Mouse (Mus musculus) G1E (cell line): ENCODE results near the gene Olfr558.

Experiments used
- CTCF ChIP-seq: IDR thresholded peaks from 2 replicates; pipeline ENCODE4 v1.5.1; 2012; ENCODE audit warnings: low read depth, low read length, inconsistent platforms, mixed read lengths
- GATA1 ChIP-seq: IDR thresholded peaks from 2 replicates; pipeline ENCODE4 v1.6.1; 2012; ENCODE audit warnings: borderline replicate concordance, low read length, inconsistent platforms, mixed read lengths

DNA sequence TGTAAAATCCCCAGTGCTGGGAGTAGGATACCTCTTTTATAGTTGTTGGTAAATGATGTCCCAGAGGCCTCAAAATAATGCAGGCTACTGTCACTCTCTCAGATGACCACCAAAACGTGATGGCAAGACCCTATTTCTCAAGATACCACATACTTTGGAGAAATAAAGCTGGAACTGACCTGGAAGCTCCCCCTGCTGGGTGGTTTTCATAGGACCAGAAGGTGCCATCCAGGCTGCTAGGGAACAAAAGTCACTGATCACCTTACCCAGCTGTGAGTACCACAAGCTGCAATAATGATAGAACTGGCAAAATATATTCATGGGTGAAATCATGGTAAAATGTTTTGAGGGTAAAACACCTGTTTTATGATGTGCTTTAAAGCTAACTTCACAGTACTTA is 50.1 kb downstream of the Olfr558 start:
- TF ChIP-seq CTCF (no peak), GATA1 (no peak)
